Mouse (Mus musculus): Measurements from ENCODE around the gene Cpt2. TPM values are rescaled to one million over a fixed set of nuclear protein-coding genes. Genes with fewer than 3 reads are reported as not detected.

The Cpt2 gene
- polyA plus RNA-seq, 2 experiments = 25.8 to 36.5 TPM

DNA sequence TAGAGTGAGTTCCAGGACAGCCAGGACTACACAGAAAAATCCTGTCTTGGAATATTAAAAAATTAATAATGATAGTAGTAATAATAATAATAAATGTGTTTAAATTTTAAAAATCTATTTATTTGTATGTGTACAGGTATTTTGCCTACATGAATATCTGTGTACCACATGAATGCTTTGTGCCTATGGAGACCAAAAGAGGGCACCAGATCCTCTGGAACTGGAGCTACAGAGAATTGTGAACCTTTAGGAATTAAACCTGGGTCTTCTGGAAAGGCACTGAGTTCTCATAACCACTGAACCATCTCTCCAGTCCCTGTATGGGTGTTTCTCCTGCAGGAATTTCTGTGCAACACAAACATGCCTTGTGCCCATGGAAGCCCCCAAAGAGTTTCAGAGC lies 29.4 kb upstream of the Cpt2 start:
- TF ChIP-seq EP300 (IDR thresholded peaks at IDR 0.05; ENCODE audit: low read depth) = no peak
- TF ChIP-seq CTCF (IDR thresholded peaks at IDR 0.05; ENCODE audit: low read depth) = no peak
- no peak for DNase-seq (ENCODE audit: low read depth in 3 of 3, low spot score in 3 of 3)
- no peak overlapping the region for H3K4me3 ChIP-seq (ENCODE audit: insufficient read depth in 1 of 2, low read depth in 2 of 2, low read length in 2 of 2)
- no peak overlapping the region for H3K27ac ChIP-seq
- no peak overlapping the region for H3K4me2 ChIP-seq (ENCODE audit: low read depth)
- no peaks in the 10 kb centered on the region for H3K27me3 ChIP-seq (ENCODE audit: control insufficient read depth, insufficient read depth, low read length)
- H3K36me3 ChIP-seq (replicated peaks; ENCODE audit: control insufficient read depth, insufficient read depth, low read depth) = no peaks in the 10 kb centered on the region
- no peak for ATAC-seq (ENCODE audit: insufficient read depth)
- H3K9ac ChIP-seq (replicated peaks) = no peak overlapping the region
- no peaks in the 10 kb centered on the region for H3K4me1 ChIP-seq (replicated peaks; ENCODE audit: control insufficient read depth in 2 of 2, insufficient read depth in 2 of 2, low read length in 1 of 2)
- no peaks in the 10 kb centered on the region for H3K9me3 ChIP-seq (ENCODE audit: control insufficient read depth, low read length)

DNA sequence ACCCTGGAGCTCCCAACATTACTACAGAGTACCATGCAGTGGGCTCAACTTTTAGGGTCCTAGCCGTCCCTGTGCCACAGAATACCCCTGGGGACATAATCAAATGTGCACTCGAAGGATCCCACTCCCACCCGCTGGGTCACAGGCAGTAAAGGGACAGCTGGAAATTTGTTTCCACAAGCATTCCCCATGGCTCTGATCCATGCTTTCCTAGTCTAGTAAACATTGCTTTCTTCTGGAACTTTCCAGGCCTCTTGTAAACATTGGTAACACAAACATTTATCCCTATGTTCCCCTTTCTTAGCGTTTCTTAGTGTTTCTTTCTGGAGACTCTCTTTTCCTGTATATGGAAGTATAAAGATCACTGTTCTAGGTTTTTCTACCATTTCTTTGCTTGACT lies 26.5 kb upstream of the Cpt2 start:
- ATAC-seq (ENCODE audit: insufficient read depth) (no peak), DNase-seq (ENCODE audit: low read depth in 3 of 3, low spot score in 3 of 3) (no peak)
- H3K4me3 ChIP-seq (ENCODE audit: insufficient read depth in 1 of 2, low read depth in 2 of 2, low read length in 2 of 2) = no peak overlapping the region
- H3K9ac ChIP-seq (replicated peaks) = no peak overlapping the region
- no peaks in the 10 kb centered on the region for H3K27me3 ChIP-seq (ENCODE audit: control insufficient read depth, insufficient read depth, low read length)
- H3K4me2 ChIP-seq (ENCODE audit: low read depth) = no peak overlapping the region
- no peak overlapping the region for H3K27ac ChIP-seq
- no peaks in the 10 kb centered on the region for H3K9me3 ChIP-seq (ENCODE audit: control insufficient read depth, low read length)
- H3K4me1 ChIP-seq (replicated peaks; ENCODE audit: control insufficient read depth in 2 of 2, insufficient read depth in 2 of 2, low read length in 1 of 2) = no peaks in the 10 kb centered on the region
- 71% methylated on average over 4 of the region's 4 CpGs for WGBS (ENCODE audit: insufficient replicate concordance)
- TF ChIP-seq CTCF (IDR thresholded peaks at IDR 0.05; ENCODE audit: low read depth) = no peak
- TF ChIP-seq EP300 (IDR thresholded peaks at IDR 0.05; ENCODE audit: low read depth) = no peak
- H3K36me3 ChIP-seq (replicated peaks; ENCODE audit: control insufficient read depth, insufficient read depth, low read depth) = no peaks in the 10 kb centered on the region

DNA sequence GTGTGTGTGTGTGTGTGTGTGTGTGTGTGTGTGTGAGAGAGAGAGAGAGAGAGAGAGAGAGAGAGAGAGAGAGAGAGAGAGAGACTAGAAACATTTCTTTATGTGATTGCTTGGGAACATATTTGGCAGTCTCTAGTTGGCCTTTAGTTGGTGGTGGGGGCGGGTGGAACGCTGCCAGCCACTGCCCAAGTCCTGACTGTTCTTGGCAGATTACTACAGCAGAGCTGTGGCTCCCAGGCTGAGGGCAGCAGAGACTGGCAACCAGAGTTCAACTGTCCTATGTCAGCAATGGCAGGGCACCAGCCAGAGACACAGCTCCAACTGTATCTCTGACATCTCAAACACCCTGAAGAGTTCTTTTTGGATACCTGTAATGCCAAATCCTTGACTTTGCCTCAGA lies 20.7 kb upstream of the Cpt2 start:
- ATAC-seq (ENCODE audit: insufficient read depth) (no peak), DNase-seq (ENCODE audit: low read depth in 3 of 3, low spot score in 3 of 3) (no peak)
- Histone ChIP-seq H3K4me3 (ENCODE audit: insufficient read depth in 1 of 2, low read depth in 2 of 2, low read length in 2 of 2) (no peak overlapping the region), H3K4me1 (replicated peaks; ENCODE audit: control insufficient read depth in 2 of 2, insufficient read depth in 2 of 2, low read length in 1 of 2) (no peaks in the 10 kb centered on the region), H3K27me3 (ENCODE audit: control insufficient read depth, insufficient read depth, low read length) (no peaks in the 10 kb centered on the region), H3K9me3 (ENCODE audit: control insufficient read depth, low read length) (no peaks in the 10 kb centered on the region), H3K27ac (no peak overlapping the region), H3K4me2 (ENCODE audit: low read depth) (no peak overlapping the region), H3K9ac (replicated peaks) (no peak overlapping the region), H3K36me3 (replicated peaks; ENCODE audit: control insufficient read depth, insufficient read depth, low read depth) (no peaks in the 10 kb centered on the region)
- TF ChIP-seq CTCF (IDR thresholded peaks at IDR 0.05; ENCODE audit: low read depth) (no peak), EP300 (IDR thresholded peaks at IDR 0.05; ENCODE audit: low read depth) (no peak)
- WGBS (ENCODE audit: insufficient replicate concordance) = 66% methylated on average over 2 of the region's 2 CpGs

DNA sequence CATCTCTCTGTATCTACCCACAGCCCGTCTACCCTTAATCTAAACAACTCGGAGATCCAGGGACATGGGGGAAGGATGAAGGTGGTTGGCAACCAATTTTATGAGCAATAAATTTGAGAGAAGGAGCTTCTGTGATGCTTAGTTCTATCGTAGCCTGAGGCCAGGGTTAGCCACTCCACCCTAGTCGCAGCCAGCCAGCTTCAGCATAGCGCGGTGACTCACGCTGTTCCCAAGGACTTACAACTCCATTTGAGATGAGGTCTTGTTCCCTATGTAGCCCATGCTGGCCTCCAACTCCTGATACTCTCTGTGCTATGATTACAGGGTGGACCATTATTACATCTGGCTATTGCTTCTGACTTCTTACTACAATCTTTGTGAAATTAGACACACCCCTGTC lies 19.3 kb upstream of the Cpt2 start:
- H3K27ac ChIP-seq = no peak overlapping the region
- no peak overlapping the region for H3K9ac ChIP-seq (replicated peaks)
- WGBS (ENCODE audit: insufficient replicate concordance) = 78% methylated on average over 7 of the region's 7 CpGs
- no peak overlapping the region for H3K4me3 ChIP-seq (ENCODE audit: insufficient read depth in 1 of 2, low read depth in 2 of 2, low read length in 2 of 2)
- no peaks in the 10 kb centered on the region for H3K36me3 ChIP-seq (replicated peaks; ENCODE audit: control insufficient read depth, insufficient read depth, low read depth)
- no peaks in the 10 kb centered on the region for H3K27me3 ChIP-seq (ENCODE audit: control insufficient read depth, insufficient read depth, low read length)
- TF ChIP-seq CTCF (IDR thresholded peaks at IDR 0.05; ENCODE audit: low read depth) (no peak), EP300 (IDR thresholded peaks at IDR 0.05; ENCODE audit: low read depth) (no peak)
- no peaks in the 10 kb centered on the region for H3K4me1 ChIP-seq (replicated peaks; ENCODE audit: control insufficient read depth in 2 of 2, insufficient read depth in 2 of 2, low read length in 1 of 2)
- H3K9me3 ChIP-seq (ENCODE audit: control insufficient read depth, low read length) = no peaks in the 10 kb centered on the region
- no peak for ATAC-seq (ENCODE audit: insufficient read depth)
- H3K4me2 ChIP-seq (ENCODE audit: low read depth) = no peak overlapping the region
- DNase-seq (ENCODE audit: low read depth in 3 of 3, low spot score in 3 of 3) = no peak

DNA sequence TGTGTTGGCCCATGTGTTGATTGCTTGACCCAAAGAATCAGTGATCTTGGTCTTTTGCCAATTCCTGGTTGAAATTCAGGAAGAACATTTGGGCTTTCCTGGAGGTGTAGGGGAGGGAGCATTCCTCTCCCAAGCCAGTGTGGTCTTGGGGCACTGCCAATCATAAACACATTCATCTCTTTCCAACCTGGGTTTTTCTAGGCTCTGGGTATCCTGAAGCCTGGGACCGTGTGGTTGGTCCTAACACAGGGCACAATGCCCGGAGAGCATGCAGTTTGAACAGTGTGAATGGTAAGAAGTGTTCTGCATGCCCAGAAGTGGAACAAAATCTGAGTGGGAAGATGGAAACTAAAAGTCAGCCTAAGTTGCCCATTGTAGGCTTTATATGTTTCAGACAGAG lies 14.7 kb upstream of the Cpt2 start:
- Histone ChIP-seq H3K9me3 (ENCODE audit: control insufficient read depth, low read length) (no peaks in the 10 kb centered on the region), H3K4me3 (ENCODE audit: insufficient read depth in 1 of 2, low read depth in 2 of 2, low read length in 2 of 2) (no peak overlapping the region), H3K27me3 (ENCODE audit: control insufficient read depth, insufficient read depth, low read length) (no peaks in the 10 kb centered on the region), H3K4me1 (replicated peaks; ENCODE audit: control insufficient read depth in 2 of 2, insufficient read depth in 2 of 2, low read length in 1 of 2) (peaks cover 0 to 3% of the 10 kb centered on the region in 2 experiments; a peak in 1 of 4 replicates), H3K9ac (replicated peaks) (no peak overlapping the region), H3K36me3 (replicated peaks; ENCODE audit: control insufficient read depth, insufficient read depth, low read depth) (no peaks in the 10 kb centered on the region), H3K27ac (no peak overlapping the region), H3K4me2 (ENCODE audit: low read depth) (no peak overlapping the region)
- ATAC-seq (ENCODE audit: insufficient read depth) (no peak), DNase-seq (ENCODE audit: low read depth in 3 of 3, low spot score in 3 of 3) (no peak)
- TF ChIP-seq CTCF (IDR thresholded peaks at IDR 0.05; ENCODE audit: low read depth) = no peak
- no peak for TF ChIP-seq EP300 (IDR thresholded peaks at IDR 0.05; ENCODE audit: low read depth)
- 67% methylated on average over 2 of the region's 2 CpGs for WGBS (ENCODE audit: insufficient replicate concordance)
